Mouse (Mus musculus) stomach, embryonic 14.5 days (tissue): ENCODE results near the gene Klre1. TPM values are rescaled to one million over a fixed set of nuclear protein-coding genes. Genes with fewer than 3 reads are reported as not detected.

Source experiments
- ATAC-seq: fragments of 200-750 bp; cut with Nextera tagmentation; 2 replicates; pipeline ENCODE4 v1.8.0; 2017; ENCODE audit warnings: low read depth, moderate TSS enrichment; ENCODE audit not compliant: insufficient number of reproducible peaks, insufficient read depth, low FRiP score
- H3K27ac ChIP-seq: fragments of 300-500 bp; sonication (generic); 2 replicates; pipeline ENCODE4 v1.5.1; 2014; ENCODE audit warnings: mild to moderate bottlenecking, low read length, moderate library complexity, mixed read lengths
- H3K27me3 ChIP-seq: fragments of 300-500 bp; sonication (generic); 2 replicates; pipeline ENCODE4 v1.6.1; 2014; ENCODE audit warnings: low read length, control low read depth, mixed read lengths; ENCODE audit not compliant: control insufficient read depth, insufficient read depth
- H3K36me3 ChIP-seq: fragments of 300-500 bp; sonication (generic); 2 replicates; pipeline ENCODE4 v1.6.1; 2014; ENCODE audit warnings: mild to moderate bottlenecking, control low read depth, low read length, moderate library complexity, mixed read lengths; ENCODE audit not compliant: control insufficient read depth, insufficient read depth
- H3K4me1 ChIP-seq: fragments of 300-500 bp; sonication (generic); 2 replicates; pipeline ENCODE4 v1.6.1; 2014; ENCODE audit warnings: low read length, control low read depth, mixed read lengths; ENCODE audit not compliant: control insufficient read depth, insufficient read depth
- H3K4me2 ChIP-seq: fragments of 300-500 bp; sonication (generic); replicated peaks from 2 replicates; pipeline ENCODE4 v1.6.1; 2014; ENCODE audit warnings: low read depth, low read length, control low read depth
- H3K4me3 ChIP-seq: fragments of 300-500 bp; sonication (generic); 2 replicates; pipeline ENCODE4 v1.5.1; 2014; ENCODE audit warnings: low read depth, low read length, control low read depth
- H3K9ac ChIP-seq: fragments of 300-500 bp; sonication (generic); replicated peaks from 2 replicates; pipeline ENCODE4 v1.6.1; 2014; ENCODE audit warnings: low read depth, mild to moderate bottlenecking, control low read depth, low read length, moderate library complexity, mixed read lengths
- H3K9me3 ChIP-seq: fragments of 300-500 bp; sonication (generic); 2 replicates; pipeline ENCODE4 v1.6.1; 2016; ENCODE audit warnings: low read depth, low read length, control low read depth; ENCODE audit not compliant: control insufficient read depth
- WGBS: fragments of 180-500 bp; shearing (Covaris S2); extraction: QIAGEN DNeasy Blood & Tissue Kit; methylation state at CpG from one replicate; pipeline ENCODE4 v1.1.7; 2014; 5-methylcytosine and 5-hydroxymethylcytosine counted together
- polyA plus RNA-seq: library from polyadenylated mRNA; unstranded; fragments of >200 nt; fragmentation: Nextera tagmentation; extraction: Ambion mirVana; gene quantifications from 2 replicates; pipeline ENCODE4 v1.2.1, GENCODE M21; 2014

Klre1 gene
- not detected in 2 replicates for polyA plus RNA-seq

DNA sequence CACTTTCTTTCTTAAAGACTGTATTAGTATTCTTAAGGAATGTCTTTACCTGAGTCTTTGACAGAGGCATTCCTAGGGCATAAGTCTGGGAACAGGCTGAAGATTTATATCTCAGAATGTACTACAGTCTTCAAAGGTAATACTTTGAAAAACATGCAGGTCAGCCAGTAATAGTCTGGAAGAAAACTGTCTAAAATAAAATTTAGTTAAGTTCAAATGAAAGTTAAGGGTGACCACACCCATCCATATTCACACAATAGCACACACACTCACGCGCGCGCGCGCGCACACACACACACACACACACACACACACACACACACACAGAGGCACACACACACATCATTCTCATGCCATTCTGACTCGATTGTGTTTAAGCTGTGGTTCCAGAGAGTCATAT is at the start of gene Klre1:
Gene Klre1 (plus strand): TSS at position 301 of the 400 bp plus-strand sequence.
- Histone ChIP-seq H3K9me3 (no peaks in the 10 kb centered on the region), H3K27me3 (no peaks in the 10 kb centered on the region), H3K27ac (no peak within 1 kb of the TSS), H3K4me2 (no peak within 1 kb of the TSS), H3K9ac (no peak within 1 kb of the TSS), H3K4me1 (no peaks in the 10 kb centered on the region), H3K4me3 (no peak within 1 kb of the TSS), H3K36me3 (no peaks in the 10 kb centered on the region)
- 92% methylated on average over 8 of the region's 8 CpGs for WGBS
- no peak for ATAC-seq

DNA sequence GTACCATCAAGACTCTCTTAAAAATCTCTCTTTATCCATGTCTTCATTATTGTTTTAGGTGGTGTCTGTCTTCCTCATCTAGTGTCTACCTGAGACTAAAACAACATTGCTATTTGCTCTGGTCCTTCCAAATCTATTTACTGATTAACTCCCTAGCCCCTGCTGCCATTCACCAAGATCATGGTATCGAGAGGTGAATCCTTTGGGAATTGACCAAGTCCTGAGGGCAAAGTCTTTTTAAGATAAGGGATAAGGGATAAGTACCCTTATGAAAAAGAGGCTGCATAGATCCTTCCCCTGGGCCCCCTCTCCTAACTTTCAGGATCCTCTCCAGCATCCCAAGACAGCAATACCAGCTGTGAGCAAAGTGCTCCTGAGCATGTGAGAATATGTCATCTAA is 48.1 kb upstream of the Klre1 start:
- 0 out of 2 replicates have a peak, but pooled peaks cover 3% of the 10 kb centered on the region for H3K4me1 ChIP-seq
- no peaks in the 10 kb centered on the region for H3K9me3 ChIP-seq
- no peak overlapping the region for H3K27ac ChIP-seq
- no peak overlapping the region for H3K9ac ChIP-seq
- H3K27me3 ChIP-seq = no peaks in the 10 kb centered on the region
- ATAC-seq = no peak
- WGBS = 74% methylated on average over 1 of the region's 1 CpGs
- H3K36me3 ChIP-seq = no peaks in the 10 kb centered on the region
- no peak overlapping the region for H3K4me2 ChIP-seq
- H3K4me3 ChIP-seq = no peak overlapping the region

DNA sequence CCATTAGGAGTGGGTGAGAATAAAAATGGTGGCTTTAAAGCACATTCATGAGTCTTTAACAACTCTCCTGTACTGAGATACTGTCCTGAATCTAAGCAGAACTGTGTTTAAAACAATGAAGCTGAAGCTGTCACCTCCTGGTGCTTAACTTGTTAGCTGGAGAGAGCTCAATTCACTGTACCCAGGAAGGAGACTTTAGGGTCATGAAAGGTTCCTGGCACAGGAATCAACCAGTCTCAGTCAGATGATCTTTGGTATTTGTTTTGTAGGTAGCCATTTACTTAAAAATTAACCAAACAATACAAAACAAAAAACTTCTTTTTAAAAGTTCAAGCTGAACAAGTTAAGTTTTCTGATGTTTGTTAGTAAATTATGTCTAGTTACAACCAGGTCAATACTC is 47.4 kb upstream of the Klre1 start:
- 0 out of 2 replicates have a peak, but pooled peaks cover 7% of the 10 kb centered on the region for H3K4me1 ChIP-seq
- ATAC-seq = no peak
- no peak overlapping the region for H3K4me3 ChIP-seq
- no peak overlapping the region for H3K4me2 ChIP-seq
- H3K36me3 ChIP-seq = no peaks in the 10 kb centered on the region
- H3K9ac ChIP-seq = no peak overlapping the region
- no peaks in the 10 kb centered on the region for H3K9me3 ChIP-seq
- no peaks in the 10 kb centered on the region for H3K27me3 ChIP-seq
- H3K27ac ChIP-seq = no peak overlapping the region

DNA sequence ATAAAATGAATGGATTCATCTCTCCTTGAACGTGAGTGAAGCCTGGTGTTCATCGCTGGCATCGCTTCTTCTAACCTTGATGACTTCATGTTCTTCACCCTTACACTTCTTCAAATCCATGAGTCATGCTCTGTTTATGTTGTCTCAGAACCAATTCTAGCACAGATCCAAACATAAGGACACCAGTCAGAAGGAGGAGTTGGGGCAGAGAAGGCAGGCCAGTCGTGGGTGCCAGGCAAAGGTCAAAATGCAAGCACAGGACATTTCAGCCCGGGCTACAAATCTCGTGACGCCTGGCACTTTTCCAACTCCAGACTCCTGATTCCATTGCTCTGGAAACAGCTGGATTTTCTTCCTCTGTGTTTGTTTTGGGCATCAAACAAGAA is 45.2 kb upstream of the Klre1 start:
- Histone ChIP-seq H3K4me2 (peak overlapping the region; percentile 78), H3K9ac (no peak overlapping the region), H3K27ac (0 out of 2 replicates have a peak overlapping the region, but pooled peaks have one; percentile 3), H3K4me1 (0 out of 2 replicates have a peak, but pooled peaks cover 11% of the 10 kb centered on the region), H3K4me3 (peak overlapping the region; percentile 80), H3K9me3 (no peaks in the 10 kb centered on the region), H3K36me3 (peaks cover under 1% of the 10 kb centered on the region; the same call in 1 of the 2 replicates), H3K27me3 (no peaks in the 10 kb centered on the region)
- peak; percentile 47 for ATAC-seq
- 29% methylated on average over 7 of the region's 7 CpGs for WGBS

DNA sequence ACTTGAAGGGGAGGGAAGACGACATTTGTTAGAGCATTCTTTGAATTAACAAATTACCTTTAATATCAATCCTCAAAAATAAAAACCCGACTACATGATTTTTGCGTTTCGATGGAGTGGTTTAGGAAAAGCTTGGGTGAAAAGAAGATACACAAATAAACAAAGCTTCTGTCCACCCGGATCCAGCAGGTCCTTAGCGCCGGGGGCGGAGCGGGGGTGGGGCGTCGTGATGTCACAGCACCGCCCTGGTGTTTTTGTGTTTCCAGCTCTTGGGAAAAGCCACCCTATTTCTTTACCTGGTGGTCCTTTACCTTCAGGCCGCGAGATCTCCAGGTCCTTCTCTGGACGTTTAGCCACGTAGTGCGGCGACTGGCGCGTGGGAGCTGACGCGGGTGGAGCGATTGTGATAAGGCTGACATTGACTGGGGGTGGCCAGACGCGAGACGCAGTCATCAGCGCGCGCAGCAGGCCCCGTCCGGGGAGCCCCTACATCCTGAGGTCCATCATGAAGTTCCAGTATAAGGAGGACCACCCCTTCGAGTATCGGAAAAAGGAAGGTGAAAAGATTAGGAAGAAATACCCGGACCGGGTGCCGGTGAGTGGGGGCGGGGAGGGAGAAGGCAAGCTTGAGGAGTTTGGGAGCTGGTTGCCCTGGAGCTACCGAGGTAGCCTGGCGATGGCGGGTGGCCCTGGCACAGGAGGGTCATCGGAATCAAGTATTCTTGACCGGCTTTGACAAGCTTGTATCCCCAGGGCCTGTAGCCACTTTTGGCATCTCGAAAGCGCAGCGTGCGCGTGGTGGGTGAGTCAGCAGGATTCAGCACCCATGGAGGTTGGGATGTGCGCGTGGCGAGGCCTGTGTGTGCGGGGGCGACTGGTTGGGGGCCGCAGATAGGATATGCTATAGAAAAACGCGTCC is 44.5 kb upstream of the Klre1 start, which contains the start of gene Gabarapl1:
Gene Gabarapl1 (plus strand): TSS at position 219 of the 919 bp plus-strand sequence.
- peak; percentile 83; the same call in 1 of the 2 replicates for ATAC-seq
- WGBS = under 1% methylated on average over 55 of the region's 55 CpGs

DNA sequence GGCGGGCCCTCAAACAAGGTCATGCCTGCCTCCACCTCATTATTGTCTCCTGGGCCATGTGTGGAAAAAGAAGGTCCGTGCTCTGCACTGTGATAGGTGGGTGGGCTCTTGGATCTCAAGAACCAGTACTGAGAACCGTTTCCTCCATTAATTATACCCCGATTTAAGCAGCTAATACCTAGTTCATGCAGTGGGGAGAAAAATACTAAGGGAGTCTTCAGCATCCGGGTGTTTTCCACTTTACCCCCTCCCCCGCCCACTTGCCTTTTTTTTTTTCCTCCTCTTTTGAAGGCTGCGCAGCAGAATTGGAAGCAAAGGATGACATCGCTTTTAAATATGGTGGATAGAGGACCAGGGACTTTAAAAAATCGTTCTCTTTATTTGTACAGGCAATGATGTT is 43.6 kb upstream of the Klre1 start:
- Histone ChIP-seq H3K9me3 (no peaks in the 10 kb centered on the region), H3K9ac (no peak overlapping the region; the same call in 1 of the 2 replicates), H3K27ac (no peak overlapping the region), H3K4me3 (peak overlapping the region; percentile 80), H3K27me3 (no peaks in the 10 kb centered on the region), H3K4me1 (0 out of 2 replicates have a peak, but pooled peaks cover 11% of the 10 kb centered on the region), H3K4me2 (peak overlapping the region; percentile 78), H3K36me3 (peaks cover 9% of the 10 kb centered on the region; the same call in 1 of the 2 replicates)
- 19% methylated on average over 9 of the region's 9 CpGs for WGBS
- ATAC-seq = no peak

More for the DNA sequence above, 44.5 kb upstream of the Klre1 start, which contains the start of gene Gabarapl1:
- peak within 1 kb of the TSS; percentile 78 for H3K4me2 ChIP-seq
- H3K9me3 ChIP-seq = no peaks in the 10 kb centered on the region
- H3K27me3 ChIP-seq = no peaks in the 10 kb centered on the region
- H3K9ac ChIP-seq = peak within 1 kb of the TSS; percentile 49
- H3K27ac ChIP-seq = peak within 1 kb of the TSS; percentile 3; the same call in 1 of the 2 replicates
- H3K4me1 ChIP-seq = 0 out of 2 replicates have a peak, but pooled peaks cover 11% of the 10 kb centered on the region
- H3K4me3 ChIP-seq = peak within 1 kb of the TSS; percentile 80
- H3K36me3 ChIP-seq = peaks cover 3% of the 10 kb centered on the region; the same call in 1 of the 2 replicates

DNA sequence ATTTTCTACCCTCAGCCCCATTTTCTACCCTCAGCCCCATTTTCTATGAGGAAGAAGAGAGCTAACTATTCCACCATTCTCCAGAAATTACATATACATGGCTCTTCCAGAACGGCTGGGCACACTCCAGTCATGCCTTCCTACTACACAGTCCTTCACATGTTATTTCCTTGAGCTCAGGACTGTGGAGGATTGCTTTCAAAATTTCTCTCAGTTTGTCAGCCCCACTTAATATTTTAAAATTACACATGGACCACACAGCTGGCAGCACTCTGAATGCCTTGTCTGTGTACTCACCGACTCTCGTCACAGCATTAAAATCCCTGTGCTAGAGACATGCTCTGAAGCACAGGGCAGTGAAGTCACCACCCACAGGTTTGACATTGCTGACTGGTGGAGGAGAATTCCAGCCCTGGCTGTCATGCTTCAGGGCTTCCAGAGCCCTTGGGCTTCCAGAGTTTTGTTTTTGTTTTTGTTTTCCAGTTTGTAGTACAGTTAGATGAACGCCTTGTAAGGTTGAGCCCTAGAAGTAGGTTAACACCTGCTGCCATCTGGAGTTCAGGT is 43.0 kb upstream of the Klre1 start:
- no peak; the same call in 1 of the 2 replicates for ATAC-seq
- 48% methylated on average over 4 of the region's 4 CpGs for WGBS
- no peak overlapping the region for H3K9ac ChIP-seq

DNA sequence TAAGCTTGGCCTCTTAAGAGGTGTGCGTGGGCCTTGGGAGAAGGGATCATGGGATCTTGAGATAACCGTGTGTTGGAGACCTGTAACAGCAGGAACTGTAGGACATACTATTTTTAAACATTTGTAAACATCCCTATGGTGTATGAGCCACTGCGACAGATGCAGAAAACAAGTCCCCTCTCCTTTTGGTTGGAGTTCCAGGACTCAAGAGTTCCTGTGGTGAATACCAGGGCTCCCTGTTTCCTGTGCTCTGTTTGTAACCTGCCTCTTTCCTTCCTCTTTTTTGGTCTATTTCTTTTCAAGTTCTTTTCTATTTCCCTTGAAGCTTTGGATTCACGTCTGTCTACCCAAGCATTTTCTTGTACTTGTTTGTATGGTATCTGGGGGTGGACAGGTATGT is 42.0 kb upstream of the Klre1 start:
- Histone ChIP-seq H3K36me3 (peaks cover 19% of the 10 kb centered on the region), H3K4me1 (0 out of 2 replicates have a peak, but pooled peaks cover 11% of the 10 kb centered on the region), H3K9me3 (no peaks in the 10 kb centered on the region), H3K27ac (no peak overlapping the region), H3K27me3 (no peaks in the 10 kb centered on the region), H3K9ac (no peak overlapping the region), H3K4me2 (no peak overlapping the region), H3K4me3 (no peak overlapping the region)
- no peak for ATAC-seq
- 81% methylated on average over 4 of the region's 4 CpGs for WGBS

More for the DNA sequence above, 43.0 kb upstream of the Klre1 start:
- H3K27ac ChIP-seq = no peak overlapping the region
- peaks cover 15% of the 10 kb centered on the region for H3K36me3 ChIP-seq
- H3K9me3 ChIP-seq = no peaks in the 10 kb centered on the region
- 0 out of 2 replicates have a peak, but pooled peaks cover 11% of the 10 kb centered on the region for H3K4me1 ChIP-seq
- H3K4me2 ChIP-seq = peak overlapping the region; percentile 78
- H3K4me3 ChIP-seq = peak overlapping the region; percentile 80
- no peaks in the 10 kb centered on the region for H3K27me3 ChIP-seq
